Mouse (Mus musculus): Measurements from ENCODE around the gene Mab21l1. TPM values are rescaled to one million over a fixed set of nuclear protein-coding genes. Genes with fewer than 3 reads are reported as not detected.

The Mab21l1 gene
- polyA plus RNA-seq, 1 experiment from 2014 or later = 34.9 TPM

GRCm38 (mm10) chr3:55830226-55830625, 47.9 kb downstream of the Mab21l1 start:
- no peak overlapping the region for H3K27ac ChIP-seq
- H3K9me3 ChIP-seq = no peaks in the 10 kb centered on the region
- 55% methylated on average over 5 of the region's 5 CpGs for WGBS
- peaks cover 3% of the 10 kb centered on the region for H3K4me1 ChIP-seq
- ATAC-seq (ENCODE audit: low FRiP score) = peak; percentile 44; the same call in 1 of the 2 replicates
- H3K27me3 ChIP-seq = no peaks in the 10 kb centered on the region
- H3K9ac ChIP-seq = no peak overlapping the region
- no peaks in the 10 kb centered on the region for H3K36me3 ChIP-seq (replicated peaks)
- H3K4me2 ChIP-seq = no peak overlapping the region
- no peak overlapping the region for H3K4me3 ChIP-seq (replicated peaks)

Measured in forebrain, embryonic 12.5 days (tissue).